Mouse (Mus musculus) heart, postnatal 0 days (tissue): ENCODE results near the gene Ccdc88c.

Experiments used
- CTCF ChIP-seq: IDR thresholded peaks from 2 replicates; pipeline ENCODE4 v1.5.1; 2016; ENCODE audit warnings: antibody characterized with exemption, control low read depth, low read depth
- EP300 ChIP-seq: IDR thresholded peaks from 2 replicates; pipeline ENCODE4 v1.6.1; 2016; ENCODE audit warnings: antibody characterized with exemption, low read depth

DNA sequence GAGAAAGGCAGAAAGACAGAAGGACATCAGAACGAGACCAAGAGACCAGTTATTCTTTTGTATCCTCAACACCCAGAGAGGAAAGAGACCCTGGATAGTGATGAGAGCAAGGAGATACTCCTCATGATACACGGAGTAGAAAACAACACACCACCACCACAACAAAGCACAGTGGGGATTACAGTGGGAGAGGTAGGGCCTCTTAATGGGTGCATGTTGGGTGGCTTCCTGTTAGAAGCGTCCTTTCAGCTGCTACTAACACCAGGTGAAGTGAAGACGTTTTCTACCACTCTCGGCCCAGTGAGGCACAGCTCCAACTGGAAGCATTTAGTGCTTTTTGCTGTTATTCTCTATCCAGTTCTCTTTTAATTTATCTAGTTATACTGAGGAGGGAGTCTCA, 122.0 kb downstream of the Ccdc88c start:
- TF ChIP-seq CTCF (no peak), EP300 (no peak)
